Mouse (Mus musculus): ENCODE results near the gene Gm21962.
"Not testable (repeated sequence)": the region's sequence is repeated elsewhere in the genome, so short reads cannot be mapped to it uniquely, and the experiment has no call there.

The Gm21962 gene

GRCm38 (mm10) chr3:137671224-137671623 is at the start of gene Gm21962:
Gene Gm21962 (plus strand): TSS chr3:137671524.
- not testable (repeated sequence) for DNase-seq (ENCODE audit: low spot score in 2 of 2)

GRCm38 (mm10) chr3:137622091-137622490 is 49.2 kb upstream of the Gm21962 start:
- no peak for DNase-seq (ENCODE audit: low spot score in 2 of 2)

- DNase-seq (ENCODE audit: low spot score in 2 of 2): no peak
These were observed 48.3 kb upstream of the Gm21962 start for GRCm38 (mm10) chr3:137622895-137623580.

- DNase-seq (ENCODE audit: low spot score in 2 of 2): peak in 1 of 2 experiments; percentile 22
These were observed 47.6 kb upstream of the Gm21962 start for GRCm38 (mm10) chr3:137623581-137624362.

- no peak for DNase-seq (ENCODE audit: low spot score in 2 of 2)
These were observed 46.3 kb upstream of the Gm21962 start for GRCm38 (mm10) chr3:137625054-137625453.

GRCm38 (mm10) chr3:137633726-137634125 is 37.6 kb upstream of the Gm21962 start:
- DNase-seq (ENCODE audit: low spot score in 2 of 2): no peak

GRCm38 (mm10) chr3:137636571-137636970 is 34.8 kb upstream of the Gm21962 start:
- no peak for DNase-seq (ENCODE audit: low spot score in 2 of 2)

GRCm38 (mm10) chr3:137641238-137641637 is 30.1 kb upstream of the Gm21962 start:
- DNase-seq (ENCODE audit: low spot score in 2 of 2): no peak

GRCm38 (mm10) chr3:137642137-137642536 is 29.2 kb upstream of the Gm21962 start:
- DNase-seq (ENCODE audit: low spot score in 2 of 2): no peak

GRCm38 (mm10) chr3:137642568-137642967 is 28.8 kb upstream of the Gm21962 start:
- DNase-seq (ENCODE audit: low spot score in 2 of 2): no peak

- DNase-seq (ENCODE audit: low spot score in 2 of 2): no peak
These were observed 27.2 kb upstream of the Gm21962 start for GRCm38 (mm10) chr3:137644081-137644480.

GRCm38 (mm10) chr3:137644947-137645346 is 26.4 kb upstream of the Gm21962 start:
- no peak for DNase-seq (ENCODE audit: low spot score in 2 of 2)

- DNase-seq (ENCODE audit: low spot score in 2 of 2): peak; percentile 16 to 32
These were observed 23.8 kb upstream of the Gm21962 start for GRCm38 (mm10) chr3:137647427-137648100.

- no peak for DNase-seq (ENCODE audit: low spot score in 2 of 2)
These were observed 22.2 kb upstream of the Gm21962 start for GRCm38 (mm10) chr3:137649112-137649511.

GRCm38 (mm10) chr3:137652853-137653252 is 18.5 kb upstream of the Gm21962 start:
- DNase-seq (ENCODE audit: low spot score in 2 of 2): no peak

GRCm38 (mm10) chr3:137680923-137681322 is 9.6 kb downstream of the Gm21962 start:
- peak; percentile 8 to 37 for DNase-seq (ENCODE audit: low spot score in 2 of 2)

GRCm38 (mm10) chr3:137682911-137683806 is 11.8 kb downstream of the Gm21962 start:
- peak; percentile 32 to 49 for DNase-seq (ENCODE audit: low spot score in 2 of 2)

GRCm38 (mm10) chr3:137683807-137684403 is 12.6 kb downstream of the Gm21962 start:
- no peak for DNase-seq (ENCODE audit: low spot score in 2 of 2)

GRCm38 (mm10) chr3:137686932-137687331 is 15.6 kb downstream of the Gm21962 start:
- DNase-seq (ENCODE audit: low spot score in 2 of 2): no peak

GRCm38 (mm10) chr3:137691503-137691902 is 20.2 kb downstream of the Gm21962 start:
- no peak for DNase-seq (ENCODE audit: low spot score in 2 of 2)

- no peak for DNase-seq (ENCODE audit: low spot score in 2 of 2)
These were observed 44.6 kb downstream of the Gm21962 start for GRCm38 (mm10) chr3:137715946-137716345.
